Mouse (Mus musculus): ENCODE measurements around the gene Scarb1. TPM values are rescaled to one million over a fixed set of nuclear protein-coding genes. Genes with fewer than 3 reads are reported as not detected.

Scarb1 gene
- polyA plus RNA-seq, 1 experiment from 2014 or later = 105 TPM

- Histone ChIP-seq H3K9ac (replicated peaks) (no peak overlapping the region), H3K27ac (ENCODE audit: low read depth) (peak overlapping the region; percentile 55; the same call in 1 of the 2 replicates), H3K36me3 (replicated peaks; ENCODE audit: insufficient read depth, low read length) (no peaks in the 10 kb centered on the region), H3K27me3 (ENCODE audit: insufficient read depth, low read length) (peaks cover 7% of the 10 kb centered on the region; the same call in 1 of the 2 replicates), H3K4me2 (ENCODE audit: low read depth, low read length) (no peak overlapping the region), H3K4me1 (ENCODE audit: insufficient read depth) (peaks cover 6% of the 10 kb centered on the region), H3K9me3 (ENCODE audit: low read length) (no peaks in the 10 kb centered on the region), H3K4me3 (ENCODE audit: low read depth, low read length) (no peak overlapping the region)
- ATAC-seq (peak; percentile 96), DNase-seq (peak; percentile 62)
- no peak for TF ChIP-seq EP300 (IDR thresholded peaks at IDR 0.05; ENCODE audit: low read depth)
- TF ChIP-seq CTCF (IDR thresholded peaks at IDR 0.05; ENCODE audit: low read depth) = peak; percentile 48
- WGBS (ENCODE audit: insufficient replicate concordance) = 44% methylated on average over 6 of the region's 6 CpGs
Measured at GRCm38 (mm10) chr5:125249187-125249586, 91.7 kb downstream of the Scarb1 start.

GRCm38 (mm10) chr5:125246711-125247110 is 94.2 kb downstream of the Scarb1 start:
- no peak overlapping the region for H3K4me3 ChIP-seq (ENCODE audit: low read depth, low read length)
- ATAC-seq (no peak), DNase-seq (no peak)
- peaks cover 7% of the 10 kb centered on the region; the same call in 1 of the 2 replicates for H3K27me3 ChIP-seq (ENCODE audit: insufficient read depth, low read length)
- H3K27ac ChIP-seq (ENCODE audit: low read depth) = no peak overlapping the region
- H3K36me3 ChIP-seq (replicated peaks; ENCODE audit: insufficient read depth, low read length) = no peaks in the 10 kb centered on the region
- TF ChIP-seq CTCF (IDR thresholded peaks at IDR 0.05; ENCODE audit: low read depth) (no peak), EP300 (IDR thresholded peaks at IDR 0.05; ENCODE audit: low read depth) (no peak)
- no peak overlapping the region for H3K9ac ChIP-seq (replicated peaks)
- H3K4me1 ChIP-seq (ENCODE audit: insufficient read depth) = peaks cover 3% of the 10 kb centered on the region
- H3K9me3 ChIP-seq (ENCODE audit: low read length) = no peaks in the 10 kb centered on the region
- no peak overlapping the region for H3K4me2 ChIP-seq (ENCODE audit: low read depth, low read length)
- WGBS (ENCODE audit: insufficient replicate concordance) = 52% methylated on average over 4 of the region's 4 CpGs

- TF ChIP-seq CTCF (IDR thresholded peaks at IDR 0.05; ENCODE audit: low read depth) (no peak), EP300 (IDR thresholded peaks at IDR 0.05; ENCODE audit: low read depth) (no peak)
- peak; percentile 3; the same call in 1 of the 2 replicates for ATAC-seq
Measured at GRCm38 (mm10) chr5:125245534-125246151, 95.3 kb downstream of the Scarb1 start.

GRCm38 (mm10) chr5:125244825-125245533 is 95.9 kb downstream of the Scarb1 start:
- TF ChIP-seq CTCF (IDR thresholded peaks at IDR 0.05; ENCODE audit: low read depth) = no peak
- no peak for TF ChIP-seq EP300 (IDR thresholded peaks at IDR 0.05; ENCODE audit: low read depth)
- Histone ChIP-seq H3K9ac (replicated peaks) (no peak overlapping the region), H3K9me3 (ENCODE audit: low read length) (no peaks in the 10 kb centered on the region), H3K4me2 (ENCODE audit: low read depth, low read length) (peak overlapping the region; percentile 38), H3K27ac (ENCODE audit: low read depth) (no peak overlapping the region), H3K4me3 (ENCODE audit: low read depth, low read length) (no peak overlapping the region), H3K4me1 (ENCODE audit: insufficient read depth) (peaks cover 3% of the 10 kb centered on the region), H3K36me3 (replicated peaks; ENCODE audit: insufficient read depth, low read length) (no peaks in the 10 kb centered on the region), H3K27me3 (ENCODE audit: insufficient read depth, low read length) (peaks cover 7% of the 10 kb centered on the region; the same call in 1 of the 2 replicates)
- WGBS (ENCODE audit: insufficient replicate concordance) = 30% methylated on average over 10 of the region's 13 CpGs
- ATAC-seq = no peak
- no peak for DNase-seq

More at GRCm38 (mm10) chr5:125245534-125246151, 95.3 kb downstream of the Scarb1 start:
- Histone ChIP-seq H3K9ac (replicated peaks) (no peak overlapping the region), H3K27ac (ENCODE audit: low read depth) (no peak overlapping the region), H3K9me3 (ENCODE audit: low read length) (no peaks in the 10 kb centered on the region), H3K4me2 (ENCODE audit: low read depth, low read length) (peak overlapping the region; percentile 38), H3K4me3 (ENCODE audit: low read depth, low read length) (no peak overlapping the region), H3K27me3 (ENCODE audit: insufficient read depth, low read length) (peaks cover 7% of the 10 kb centered on the region; the same call in 1 of the 2 replicates), H3K36me3 (replicated peaks; ENCODE audit: insufficient read depth, low read length) (no peaks in the 10 kb centered on the region), H3K4me1 (ENCODE audit: insufficient read depth) (peaks cover 3% of the 10 kb centered on the region)
- DNase-seq = no peak
- 7% methylated on average over 26 of the region's 27 CpGs for WGBS (ENCODE audit: insufficient replicate concordance)

GRCm38 (mm10) chr5:125243928-125244327 is 97.0 kb downstream of the Scarb1 start:
- WGBS (ENCODE audit: insufficient replicate concordance) = 50% methylated on average over 6 of the region's 6 CpGs
- TF ChIP-seq CTCF (IDR thresholded peaks at IDR 0.05; ENCODE audit: low read depth) (no peak), EP300 (IDR thresholded peaks at IDR 0.05; ENCODE audit: low read depth) (no peak)
- no peaks in the 10 kb centered on the region for H3K9me3 ChIP-seq (ENCODE audit: low read length)
- DNase-seq (peak; percentile 35), ATAC-seq (no peak)
- H3K27me3 ChIP-seq (ENCODE audit: insufficient read depth, low read length) = peaks cover 7% of the 10 kb centered on the region; the same call in 1 of the 2 replicates
- no peak overlapping the region for H3K9ac ChIP-seq (replicated peaks)
- no peak overlapping the region for H3K4me2 ChIP-seq (ENCODE audit: low read depth, low read length)
- no peak overlapping the region for H3K4me3 ChIP-seq (ENCODE audit: low read depth, low read length)
- H3K36me3 ChIP-seq (replicated peaks; ENCODE audit: insufficient read depth, low read length) = no peaks in the 10 kb centered on the region
- no peak overlapping the region for H3K27ac ChIP-seq (ENCODE audit: low read depth)
- peaks cover 3% of the 10 kb centered on the region; the same call in 1 of the 2 replicates for H3K4me1 ChIP-seq (ENCODE audit: insufficient read depth)

GRCm38 (mm10) chr5:125242111-125242510 is 98.8 kb downstream of the Scarb1 start:
- WGBS (ENCODE audit: insufficient replicate concordance) = 69% methylated on average over 7 of the region's 7 CpGs
- H3K4me1 ChIP-seq (ENCODE audit: insufficient read depth) = peaks cover 3% of the 10 kb centered on the region; the same call in 1 of the 2 replicates
- H3K9ac ChIP-seq (replicated peaks) = no peak overlapping the region
- no peak for DNase-seq
- H3K27ac ChIP-seq (ENCODE audit: low read depth) = no peak overlapping the region
- H3K4me2 ChIP-seq (ENCODE audit: low read depth, low read length) = no peak overlapping the region
- ATAC-seq = no peak
- H3K9me3 ChIP-seq (ENCODE audit: low read length) = no peaks in the 10 kb centered on the region
- no peak overlapping the region for H3K4me3 ChIP-seq (ENCODE audit: low read depth, low read length)
- H3K27me3 ChIP-seq (ENCODE audit: insufficient read depth, low read length) = peaks cover 7% of the 10 kb centered on the region; the same call in 1 of the 2 replicates
- no peak for TF ChIP-seq CTCF (IDR thresholded peaks at IDR 0.05; ENCODE audit: low read depth)
- no peak for TF ChIP-seq EP300 (IDR thresholded peaks at IDR 0.05; ENCODE audit: low read depth)
- H3K36me3 ChIP-seq (replicated peaks; ENCODE audit: insufficient read depth, low read length) = no peaks in the 10 kb centered on the region
